Mouse (Mus musculus) spleen, postnatal 0 days (tissue): ENCODE measurements around the gene Traf6. TPM values are rescaled to one million over a fixed set of nuclear protein-coding genes. Genes with fewer than 3 reads are reported as not detected.

Experiments used
- polyA plus RNA-seq: library from polyadenylated mRNA; unstranded; fragments of >200 nt; fragmentation: Nextera tagmentation; extraction: Ambion mirVana; gene quantifications from 2 replicates; pipeline ENCODE4 v1.2.1, GENCODE M21; 2015

The Traf6 gene
- polyA plus RNA-seq = 4.0 and 4.6 TPM in 2 replicates

DNA sequence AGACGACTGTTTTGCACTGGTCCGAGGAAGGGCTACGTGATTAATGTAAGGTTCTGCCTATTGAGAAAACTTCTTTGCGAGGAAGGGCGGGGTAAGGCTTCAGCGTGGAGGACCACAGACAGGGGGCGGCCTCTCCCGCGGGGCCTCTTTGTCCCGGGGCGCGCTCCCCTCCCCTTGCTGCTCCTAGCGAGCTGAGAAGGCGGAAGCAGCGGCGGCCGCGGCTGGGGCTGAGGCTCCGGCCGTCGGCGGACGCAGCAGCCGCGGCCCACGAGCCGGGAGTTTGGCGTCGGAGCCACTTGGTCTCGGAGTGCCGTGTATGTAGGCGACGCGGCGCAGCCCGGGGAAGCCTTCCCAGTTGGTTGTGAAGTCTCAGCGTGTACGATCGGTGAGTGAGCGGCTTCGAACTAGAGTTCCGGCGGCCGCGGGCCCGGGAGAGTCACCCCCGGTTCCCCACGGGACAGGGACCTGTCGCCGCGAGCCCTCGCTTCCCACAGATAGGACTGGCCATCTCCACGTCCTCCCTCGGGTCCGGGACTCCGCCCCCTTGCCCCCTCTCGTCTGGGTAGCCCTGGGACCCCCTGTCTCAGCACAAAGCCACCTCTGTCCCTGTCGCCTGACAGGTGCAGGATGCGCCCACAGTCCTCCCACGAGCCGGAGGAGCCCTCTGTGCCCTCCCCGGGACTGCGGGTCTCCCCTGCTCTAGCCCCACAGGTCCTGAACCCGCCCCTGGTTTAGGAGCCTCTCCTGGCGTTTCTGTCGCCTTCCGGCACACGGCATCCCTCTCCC is at the start of gene Traf6:
TSS of gene Traf6 (plus strand) at position 194 of the 786 bp plus-strand sequence.

DNA sequence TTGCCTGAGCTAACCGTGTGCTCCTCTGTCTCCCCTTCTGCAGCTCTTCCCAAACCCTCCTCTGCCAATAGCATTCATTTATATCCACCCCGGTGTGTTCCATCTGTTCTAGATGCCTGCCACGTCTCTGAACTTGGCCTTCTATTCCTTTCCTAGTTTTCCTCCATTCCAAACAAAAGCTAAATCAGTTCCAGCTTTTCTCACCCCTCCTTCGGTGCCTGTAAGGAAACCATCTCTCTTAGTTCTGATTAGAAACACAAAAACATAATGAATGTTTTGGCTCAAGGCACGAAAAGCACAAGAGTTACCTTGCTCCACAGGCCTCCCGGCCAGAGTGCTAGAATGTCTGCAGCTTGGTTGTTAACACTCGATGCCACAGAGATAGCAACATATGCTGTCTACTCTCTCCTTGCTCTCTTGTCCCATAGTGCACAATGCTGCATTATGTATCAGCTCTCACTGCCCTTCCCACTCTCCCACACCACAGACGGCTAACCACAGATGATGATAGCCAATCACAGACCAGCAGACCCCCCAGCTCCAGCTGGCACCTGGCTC is 29.0 kb upstream of the Traf6 start, which contains the start of the genes Rag1 and B230118H07Rik:
TSS of gene Rag1 (minus strand) at position 388 of the 558 bp plus-strand sequence.
TSS of gene B230118H07Rik (minus strand) at position 419 of the 558 bp plus-strand sequence.

Other genes starting within 250 kb of the Traf6 start
- 1.1 and 1.2 TPM in 2 replicates for gene Rag2, start 53.7 kb upstream of the Traf6 start, polyA plus RNA-seq
- gene Rag1, start 28.9 kb upstream of the Traf6 start, polyA plus RNA-seq = 0.90 and 1.6 TPM in 2 replicates
- 23.4 and 24.1 TPM in 2 replicates for gene B230118H07Rik, start 28.9 kb upstream of the Traf6 start, polyA plus RNA-seq
- 3.7 and 4.6 TPM in 2 replicates for gene Prr5l, start 204.6 kb downstream of the Traf6 start, polyA plus RNA-seq
- gene Commd9, start 207.8 kb downstream of the Traf6 start, polyA plus RNA-seq = 23.0 and 25.3 TPM in 2 replicates